Mouse (Mus musculus) cerebellum, adult (tissue): ENCODE measurements at regions not wholly inside any gene's neighbourhood (a gene's known extent, or its start where the extent isn't known, plus 50 kb on each side); places are given as distances from the start of the nearest gene placed in this dataset.

Source experiments
- ATAC-seq: cut with Nextera tagmentation; 2 replicates; pipeline ENCODE4 v1.9.2; 2017; ENCODE audit warnings: mild to moderate bottlenecking, moderate library complexity, mixed read lengths; ENCODE audit not compliant: insufficient number of reproducible peaks, low FRiP score, low TSS enrichment

DNA sequence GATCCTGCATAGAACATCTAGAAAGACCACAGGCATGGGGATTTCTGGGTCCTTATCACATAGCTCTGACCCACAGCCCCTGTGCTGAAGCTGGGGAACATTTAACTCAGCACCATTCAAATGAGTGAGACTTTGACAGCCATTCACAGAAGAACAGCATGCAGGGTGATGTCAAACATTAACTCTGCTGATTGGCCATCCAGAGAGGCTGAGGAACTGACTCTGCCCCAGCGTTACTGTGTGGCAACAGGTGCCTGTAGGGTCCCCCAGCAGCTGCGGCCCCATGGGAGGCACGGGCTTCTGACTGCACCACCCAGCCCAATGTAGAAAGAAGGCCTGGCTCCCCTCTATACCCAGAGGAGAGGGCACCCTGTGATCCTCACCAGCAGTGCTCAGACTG, 73.3 kb upstream of the Syt13 start:
- ATAC-seq: no peak

DNA sequence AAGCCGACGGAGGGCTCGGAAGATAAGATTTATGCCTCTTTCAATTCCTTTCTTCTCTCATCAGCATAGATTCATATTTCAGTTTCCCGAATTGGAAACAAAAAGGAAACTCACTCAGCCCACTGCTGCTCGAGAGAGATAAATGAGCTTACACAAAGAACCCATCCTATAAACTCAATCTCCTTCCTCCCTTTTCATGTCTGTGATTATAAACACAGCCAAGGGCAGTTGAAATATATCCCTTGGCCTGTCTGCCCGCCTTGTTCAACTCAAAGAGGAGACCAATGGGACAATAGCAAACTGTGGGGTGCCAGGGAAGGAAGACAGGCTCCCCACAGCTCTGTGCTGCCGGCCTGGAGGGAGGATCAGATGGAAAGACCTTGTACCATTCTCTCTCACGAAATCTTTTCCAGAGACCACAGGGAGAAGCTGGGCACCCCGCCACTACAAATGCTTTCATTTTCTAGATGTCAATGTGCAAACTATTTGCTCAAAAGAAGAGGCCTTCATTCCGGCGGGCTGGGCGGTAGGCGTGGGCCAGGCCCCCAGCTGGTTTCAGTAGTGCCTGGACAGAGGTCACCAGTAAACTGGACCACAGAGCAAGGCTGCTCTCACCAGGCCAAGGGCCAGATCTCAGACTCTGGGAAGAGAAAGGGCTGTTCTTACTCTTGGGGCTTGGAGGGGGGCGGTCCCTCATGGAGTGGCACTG, 69.7 kb upstream of the Syt13 start:
- peak; percentile 53 for ATAC-seq

DNA sequence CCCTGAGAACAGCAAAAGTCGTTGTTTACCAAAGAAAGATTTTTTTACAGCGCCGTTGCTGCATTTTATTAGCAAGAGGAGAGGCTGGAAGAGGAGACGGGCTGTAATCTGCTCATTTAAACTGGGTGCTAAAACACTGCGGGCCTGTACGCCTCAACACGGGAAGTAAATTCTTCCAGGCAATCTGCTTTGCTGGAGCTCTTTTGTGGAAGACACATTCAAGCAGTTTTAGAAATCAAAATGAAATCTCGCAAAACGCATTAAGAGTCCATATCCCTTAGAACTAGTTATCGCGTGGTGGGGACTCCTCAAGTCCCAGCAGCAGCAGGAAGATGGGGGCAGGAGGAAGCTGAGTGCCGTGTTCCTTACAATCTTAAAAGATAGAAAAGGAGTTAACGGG, 65.9 kb upstream of the Syt13 start:
- no peak for ATAC-seq

DNA sequence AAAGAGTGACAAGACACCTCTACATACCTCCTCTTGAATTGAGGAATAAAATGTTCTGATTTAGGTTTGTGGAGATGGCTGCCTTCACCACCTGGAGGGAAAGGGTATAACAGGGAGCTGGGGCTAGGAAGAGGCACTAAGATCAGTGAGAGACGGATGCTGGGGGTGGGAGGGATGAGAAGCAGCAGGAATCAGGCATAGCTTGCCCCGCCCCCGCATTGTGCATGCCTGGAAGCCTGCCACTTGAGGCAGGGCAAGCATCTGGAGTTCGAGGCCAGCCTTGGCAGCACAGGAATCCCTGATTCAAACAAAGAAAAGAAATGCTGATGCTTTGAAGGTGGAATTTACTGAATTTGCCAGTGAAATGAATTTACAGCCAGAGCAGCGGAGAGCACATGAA, 63.6 kb upstream of the Syt13 start:
- no peak for ATAC-seq

DNA sequence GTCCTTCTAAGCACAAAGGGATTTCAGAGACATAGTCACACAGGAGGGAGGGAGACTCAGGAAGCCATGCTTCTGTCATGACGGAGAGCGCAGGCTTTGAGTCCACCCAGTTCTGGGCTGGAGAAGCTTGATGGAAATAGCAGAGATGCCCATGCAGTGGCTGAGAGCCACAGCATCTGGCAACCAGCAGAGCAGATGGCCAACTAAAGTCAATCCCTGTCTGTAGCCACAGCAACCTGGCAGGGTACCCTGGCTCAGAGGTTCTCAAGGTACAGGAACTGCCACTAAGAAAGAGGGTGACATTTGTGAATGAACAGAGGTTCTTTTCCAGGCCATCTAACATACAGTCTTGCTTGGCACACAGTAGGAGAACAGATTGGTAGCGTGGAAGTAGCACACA, 61.7 kb upstream of the Syt13 start:
- ATAC-seq: no peak

DNA sequence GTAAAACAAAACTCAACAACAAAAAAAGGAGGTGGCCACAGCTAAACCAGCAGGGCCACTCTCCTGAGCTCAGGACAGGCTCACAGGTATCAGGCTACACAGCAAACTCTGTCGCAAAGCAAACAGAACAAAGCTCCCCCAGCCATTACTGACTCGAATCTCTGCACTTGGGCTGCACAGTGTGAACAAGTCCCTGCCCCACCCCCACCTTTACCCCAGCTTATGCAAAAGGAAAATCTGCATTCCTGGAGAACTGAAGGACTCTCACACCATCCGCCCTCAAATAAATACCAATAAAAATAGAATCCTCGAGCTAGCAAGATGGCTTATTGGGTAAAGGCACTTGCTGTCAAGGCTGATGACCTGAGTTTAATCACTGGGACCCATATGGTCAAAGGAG, 60.6 kb upstream of the Syt13 start:
- no peak for ATAC-seq

DNA sequence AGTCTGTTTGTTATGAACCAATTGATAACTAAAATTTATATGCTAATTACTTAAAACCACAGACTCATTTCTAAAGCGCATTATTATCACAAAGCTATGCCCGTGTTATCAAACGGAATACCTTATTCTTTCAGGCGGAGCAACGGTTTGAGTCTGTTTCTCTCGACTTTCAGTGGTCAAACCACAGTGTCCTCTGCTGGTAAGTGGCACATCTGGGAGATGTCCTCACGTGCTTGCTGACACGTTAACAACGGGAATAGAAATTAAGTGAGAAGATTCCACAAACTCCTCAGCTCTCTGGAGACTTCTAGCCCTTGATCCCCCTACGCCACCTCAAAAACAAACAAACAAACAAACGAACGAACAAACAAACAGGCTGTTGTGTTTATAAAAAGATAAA, 58.9 kb upstream of the Syt13 start:
- ATAC-seq: no peak

DNA sequence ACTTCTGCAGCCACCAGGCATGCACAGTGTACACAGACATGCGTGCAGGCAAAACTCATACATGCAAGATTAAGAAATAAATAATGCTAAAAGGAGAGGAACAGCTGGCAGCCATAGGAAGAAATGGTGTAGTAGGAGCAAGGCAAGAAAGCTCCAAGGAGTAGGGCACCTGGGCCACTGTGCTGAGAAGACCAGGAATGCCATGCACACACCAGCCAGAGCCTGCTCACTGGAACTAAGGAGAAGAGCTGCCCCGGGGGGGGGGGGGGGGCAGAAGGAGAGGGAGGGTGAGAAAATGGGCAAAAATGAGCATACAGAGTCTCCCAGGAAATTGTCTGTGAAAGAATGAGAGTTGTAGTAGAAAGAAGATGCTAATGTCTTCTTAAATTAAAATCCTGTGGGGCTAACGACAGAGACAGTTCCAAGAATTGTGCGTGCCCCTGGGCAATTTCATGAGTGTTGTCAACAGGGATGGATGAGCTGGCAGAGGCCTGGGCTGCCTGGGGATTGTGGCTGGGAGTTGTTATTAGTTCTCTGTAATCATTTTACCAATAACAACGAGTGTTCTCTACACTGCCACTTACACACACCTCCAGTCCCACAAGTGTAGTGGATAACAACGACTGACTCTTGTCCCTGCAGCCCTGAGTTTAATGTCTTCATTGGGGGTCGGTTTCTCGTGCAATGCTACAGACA, 54.2 kb upstream of the Syt13 start:
- ATAC-seq: no peak
